Mouse (Mus musculus) spleen, embryonic (tissue): ENCODE measurements around the gene Rpl3l.
"Not testable (repeated sequence)": the region's sequence is repeated elsewhere in the genome, so short reads cannot be mapped to it uniquely, and the experiment has no call there.

ENCODE experiments used
- CTCF ChIA-PET: fragments of 350-600 bp; sonication (Branson Sonifier 250); formaldehyde crosslinking; loops from one replicate; lab custom pipeline; 2022; lab: Charles Lee

Rpl3l gene

GRCm38 (mm10) chr17:24718938-24719337 lies 8.7 kb upstream of the Rpl3l start:
- CTCF ChIA-PET = not testable (repeated sequence)

GRCm38 (mm10) chr17:24719494-24720222 lies 8.0 kb upstream of the Rpl3l start:
- CTCF ChIA-PET = no interaction called here

- CTCF ChIA-PET = not testable (repeated sequence)
Measured at GRCm38 (mm10) chr17:24720616-24721015, 7.0 kb upstream of the Rpl3l start.

- CTCF ChIA-PET = not testable (repeated sequence)
Measured at GRCm38 (mm10) chr17:24721383-24721955, 6.2 kb upstream of the Rpl3l start.

- CTCF ChIA-PET = interaction anchor here (0.7 kb wide), 1 partner anchor 457 kb away, joined by 4 read pairs; no protein-coding TSS in a partner anchor
Measured at GRCm38 (mm10) chr17:24722220-24722924, 5.2 kb upstream of the Rpl3l start.

GRCm38 (mm10) chr17:24723122-24723880 lies 4.3 kb upstream of the Rpl3l start:
- CTCF ChIA-PET = interaction anchor here (0.6 to 0.7 kb wide), 4 partner anchors 8 to 456 kb away, joined by 3 to 4 read pairs (median 3); partner anchors contain the start of gene Jpt2

- CTCF ChIA-PET = interaction anchor here (0.7 kb wide), 2 partner anchors 43 to 237 kb away, joined by 3 read pairs; partner anchors contain the start of gene Jpt2
Measured at GRCm38 (mm10) chr17:24723881-24724180, 3.8 kb upstream of the Rpl3l start.

GRCm38 (mm10) chr17:24724184-24724583 lies 3.4 kb upstream of the Rpl3l start, which contains the start of gene Ndufb10:
Ndufb10 (minus strand) TSS chr17:24724478.
- CTCF ChIA-PET = interaction anchor here (1.7 kb wide), 1 partner anchor 9 kb away, joined by 5 read pairs; no protein-coding TSS in a partner anchor

- CTCF ChIA-PET = interaction anchor here (1.7 kb wide), 1 partner anchor 8 kb away, joined by 5 read pairs; no protein-coding TSS in a partner anchor
Measured at GRCm38 (mm10) chr17:24725637-24726390, 1.8 kb upstream of the Rpl3l start.

GRCm38 (mm10) chr17:24728184-24728583 lies 564 bp downstream of the Rpl3l start:
- CTCF ChIA-PET = no interaction called here

GRCm38 (mm10) chr17:24729067-24729466 lies 1.4 kb downstream of the Rpl3l start:
- CTCF ChIA-PET = no interaction called here

- CTCF ChIA-PET = no interaction called here
Measured at GRCm38 (mm10) chr17:24730787-24731186, 3.2 kb downstream of the Rpl3l start.

GRCm38 (mm10) chr17:24732233-24732935 lies 4.8 kb downstream of the Rpl3l start:
- CTCF ChIA-PET = no interaction called here

- CTCF ChIA-PET = interaction anchor here (1.4 kb wide), 1 partner anchor 8 kb away, joined by 5 read pairs; the partner anchor contains the start of gene Ndufb10
Measured at GRCm38 (mm10) chr17:24733434-24734050, 5.9 kb downstream of the Rpl3l start.

GRCm38 (mm10) chr17:24734513-24734912 lies 6.9 kb downstream of the Rpl3l start:
- CTCF ChIA-PET = interaction anchor here (1.4 kb wide), 1 partner anchor 9 kb away, joined by 5 read pairs; the partner anchor contains the start of gene Ndufb10

- CTCF ChIA-PET = interaction anchor here (0.5 kb wide), 1 partner anchor 1805 kb away, joined by 3 read pairs; no protein-coding TSS in a partner anchor
Measured at GRCm38 (mm10) chr17:24735446-24735845, 7.8 kb downstream of the Rpl3l start.

GRCm38 (mm10) chr17:24736330-24737051 lies 8.9 kb downstream of the Rpl3l start, which contains the start of gene Msrb1:
Msrb1 (plus strand) TSS chr17:24736642.
- CTCF ChIA-PET = interaction anchor here (0.8 kb wide), 1 partner anchor 10 kb away, joined by 3 read pairs; no protein-coding TSS in a partner anchor

GRCm38 (mm10) chr17:24737135-24737810 lies 9.7 kb downstream of the Rpl3l start:
- CTCF ChIA-PET = interaction anchor here (0.8 kb wide), 1 partner anchor 10 kb away, joined by 3 read pairs; no protein-coding TSS in a partner anchor
